Mouse (Mus musculus) liver, adult (tissue): ENCODE results near the gene 1700037H04Rik.

Experiments used
- GATA4 ChIP-seq: IDR thresholded peaks from 2 replicates; pipeline ENCODE4 v1.6.1; 2014; ENCODE audit warnings: mild to moderate bottlenecking, low read length; ENCODE audit not compliant: insufficient replicate concordance

1700037H04Rik gene

GRCm38 (mm10) chr2:131167984-131168383, 8.1 kb upstream of the 1700037H04Rik start:
- no peak for TF ChIP-seq GATA4

DNA sequence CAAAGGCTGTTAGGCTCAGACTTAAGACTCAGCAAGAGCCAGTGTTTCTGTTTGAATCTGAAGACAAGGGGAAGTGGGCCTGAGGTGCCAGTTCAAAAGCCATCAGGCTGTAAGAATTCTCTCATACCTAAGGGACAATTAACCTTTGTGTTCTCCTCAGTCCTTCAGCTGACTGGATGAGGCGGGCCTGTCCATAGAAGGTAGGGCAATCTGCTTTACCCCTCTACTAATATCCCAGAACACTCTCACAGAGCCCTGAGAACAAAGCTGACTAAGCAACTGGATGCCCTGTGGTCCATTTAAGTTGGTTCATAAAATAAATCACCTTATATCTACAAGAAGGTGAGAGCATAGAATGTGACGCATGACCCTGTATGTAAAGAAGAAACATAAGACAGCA, 6.3 kb upstream of the 1700037H04Rik start:
- TF ChIP-seq GATA4, result no peak

DNA sequence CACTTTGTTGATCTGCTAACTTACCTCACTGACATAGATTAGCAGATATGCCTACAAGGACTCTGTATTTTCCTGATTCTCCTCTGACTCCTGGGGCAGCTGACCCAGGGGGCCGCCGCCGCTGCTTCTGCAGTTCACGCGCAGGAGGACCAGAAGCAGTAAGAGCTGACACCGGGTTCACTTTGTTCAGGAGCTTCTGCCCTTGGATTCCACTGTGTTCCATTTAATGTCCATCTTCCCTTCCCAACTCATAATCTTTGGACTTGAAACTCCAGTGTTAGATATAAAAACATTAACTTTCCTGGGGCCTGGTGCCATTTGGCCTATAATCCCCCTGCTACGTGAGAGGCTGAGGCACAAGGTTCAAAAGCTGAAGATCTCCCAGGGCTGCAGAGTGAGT, 4.0 kb upstream of the 1700037H04Rik start:
- TF ChIP-seq GATA4, result peak; percentile 9; the same call in 1 of the 2 replicates

DNA sequence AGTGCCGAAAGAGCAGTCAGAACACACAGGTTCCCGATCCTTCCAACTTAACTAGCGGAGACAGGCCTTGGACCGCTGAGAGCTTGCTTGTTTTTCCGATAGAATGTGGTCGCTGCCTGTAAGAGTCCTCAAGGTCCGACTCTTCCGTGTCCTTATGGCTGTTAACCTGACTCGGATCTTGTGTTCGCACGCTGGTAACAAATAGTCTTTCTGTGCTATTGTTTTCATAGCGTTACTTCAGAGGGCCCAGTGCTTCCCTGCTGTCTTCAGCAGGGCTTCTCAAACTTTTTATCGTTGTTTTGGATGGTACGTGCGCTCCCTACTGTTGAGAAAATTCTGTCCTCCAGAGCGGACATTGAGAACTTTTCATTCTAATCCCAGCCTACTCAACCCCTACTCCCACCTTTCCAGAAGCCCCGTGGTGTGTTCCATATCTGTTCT, 810 bp upstream of the 1700037H04Rik start:
- TF ChIP-seq GATA4, result no peak

DNA sequence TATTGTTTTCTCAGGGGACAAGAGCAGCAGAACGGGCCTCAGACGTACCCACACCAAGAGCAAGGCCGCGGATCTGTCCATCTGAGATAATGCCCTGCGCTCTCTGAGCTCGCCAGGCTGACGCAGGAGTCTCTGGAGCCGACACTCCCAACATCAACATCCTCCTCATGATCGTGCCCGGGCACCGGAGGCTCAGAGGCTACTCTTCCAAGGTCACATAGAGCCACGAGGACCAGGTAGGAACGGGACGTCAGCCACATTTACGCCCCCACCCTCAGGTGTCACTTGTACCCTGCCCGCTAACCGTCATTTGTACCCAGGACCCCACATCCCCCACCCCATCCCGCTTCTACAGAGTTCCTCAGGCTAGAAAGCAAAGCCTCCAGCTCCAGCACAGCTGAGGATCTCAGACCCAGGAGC, 380 bp downstream of the 1700037H04Rik start:
- TF ChIP-seq GATA4, result no peak

DNA sequence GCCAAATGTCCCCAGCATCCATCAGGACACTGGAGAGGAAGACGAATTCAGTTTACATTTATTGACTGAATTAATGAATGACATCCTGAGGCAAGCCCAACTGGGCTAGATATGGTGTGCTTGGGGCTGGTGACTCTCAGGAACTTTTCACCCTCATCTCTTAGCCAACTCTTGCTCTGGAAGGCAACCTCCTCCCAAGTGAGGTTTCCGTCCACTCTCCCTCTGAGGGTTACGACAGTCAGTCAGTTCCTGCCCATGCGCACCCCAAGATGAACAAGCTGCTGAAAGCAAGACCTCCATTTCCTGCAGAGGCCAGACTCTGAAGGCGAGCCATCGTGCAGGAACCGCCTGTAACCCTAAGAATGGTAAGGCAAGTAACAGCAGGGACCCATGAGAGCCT, 2.9 kb downstream of the 1700037H04Rik start:
- TF ChIP-seq GATA4, result no peak

GRCm38 (mm10) chr2:131154036-131154435, 5.8 kb downstream of the 1700037H04Rik start:
- no peak for TF ChIP-seq GATA4

DNA sequence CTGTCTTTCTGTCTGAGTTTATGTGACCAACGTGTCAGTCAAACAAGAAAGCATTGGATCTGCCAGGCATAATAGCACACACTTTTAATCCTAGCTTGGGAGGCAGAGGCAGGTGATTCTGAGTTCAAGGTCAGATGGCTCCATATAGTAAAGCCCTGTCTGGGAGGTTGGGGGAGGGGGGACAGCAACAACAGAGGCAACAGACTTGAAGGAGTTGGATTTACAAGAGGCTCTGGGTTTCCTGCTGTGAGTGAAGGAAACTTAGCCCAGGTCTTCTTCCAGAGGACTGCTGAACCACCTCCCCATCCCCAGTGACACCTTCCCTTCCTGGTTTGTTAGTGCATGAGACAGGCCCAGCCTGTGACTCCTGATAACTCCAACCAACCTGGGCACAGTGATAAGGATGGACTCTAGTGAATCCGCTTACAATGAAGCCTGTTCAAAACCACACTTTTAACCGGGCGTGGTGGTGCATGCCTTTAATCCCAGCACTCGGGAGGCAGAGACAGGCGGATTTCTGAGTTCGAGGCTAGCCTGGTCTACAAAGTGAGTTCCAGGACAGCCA, 7.6 kb downstream of the 1700037H04Rik start:
- TF ChIP-seq GATA4, result no peak

DNA sequence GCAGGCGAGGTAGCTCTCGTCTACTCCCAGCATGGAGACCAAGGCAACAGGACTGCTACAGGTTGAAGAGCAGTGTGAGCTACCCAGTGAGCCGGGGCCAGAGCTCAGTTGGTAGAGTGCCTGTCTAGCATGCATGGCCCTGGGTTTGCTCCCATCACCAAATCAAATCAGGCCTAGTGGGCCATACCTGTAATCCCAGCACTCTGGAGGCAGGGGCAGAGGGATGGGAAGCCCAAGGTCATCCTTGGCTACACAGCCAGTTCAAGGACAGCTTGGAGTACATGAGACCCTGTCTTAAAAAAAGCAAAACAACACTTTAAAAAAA, 10.7 kb downstream of the 1700037H04Rik start:
- no peak for TF ChIP-seq GATA4

- no peak; the same call in 1 of the 2 replicates for TF ChIP-seq GATA4
Measured at GRCm38 (mm10) chr2:131148353-131149253, 11.3 kb downstream of the 1700037H04Rik start.

- TF ChIP-seq GATA4, result no peak
Measured at GRCm38 (mm10) chr2:131147043-131147365, 12.9 kb downstream of the 1700037H04Rik start.

DNA sequence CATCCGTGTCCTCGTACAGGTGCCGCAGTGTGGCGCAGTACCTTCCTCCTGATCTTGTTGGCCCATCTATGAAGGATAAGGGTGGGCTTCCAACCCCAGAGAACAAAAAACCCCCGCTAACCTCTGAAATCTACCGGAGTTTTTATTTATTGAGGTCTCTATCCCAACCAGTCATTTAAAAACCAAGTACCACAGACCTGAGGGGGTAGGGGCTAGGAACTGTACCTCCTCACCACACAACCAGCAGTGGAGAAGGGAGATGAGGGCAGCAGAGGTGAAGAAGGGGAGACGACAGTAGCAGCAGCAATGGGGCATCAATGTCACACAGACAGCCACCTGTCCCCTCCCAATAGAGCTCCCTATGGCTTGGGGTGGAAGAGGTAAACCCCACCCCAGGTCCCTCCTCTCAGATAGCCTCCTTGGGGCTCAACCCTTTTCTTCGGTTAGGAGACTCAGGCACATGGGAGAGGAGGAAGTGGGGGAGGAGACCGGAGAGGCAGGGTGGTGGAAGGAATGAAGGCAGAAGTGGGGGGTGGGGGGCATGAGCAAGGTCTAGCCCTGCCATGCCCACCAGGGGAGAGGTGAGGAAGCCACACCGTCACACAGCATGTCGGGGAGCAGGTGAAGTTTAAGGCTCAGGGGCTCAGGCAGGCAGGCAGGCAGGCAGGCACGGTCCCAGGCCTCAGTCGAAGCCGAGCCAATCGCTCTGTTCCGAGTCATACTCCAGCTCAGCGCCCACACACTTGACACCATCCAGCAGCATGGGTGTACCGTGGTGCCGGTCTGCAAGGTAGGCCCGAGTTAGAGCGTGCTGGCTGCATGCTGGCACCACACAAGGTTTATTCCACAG, 13.5 kb downstream of the 1700037H04Rik start:
- no peak for TF ChIP-seq GATA4

- no peak for TF ChIP-seq GATA4
Measured at GRCm38 (mm10) chr2:131145536-131145935, 14.3 kb downstream of the 1700037H04Rik start.

- TF ChIP-seq GATA4, result no peak
Measured at GRCm38 (mm10) chr2:131145121-131145520, 14.8 kb downstream of the 1700037H04Rik start.

DNA sequence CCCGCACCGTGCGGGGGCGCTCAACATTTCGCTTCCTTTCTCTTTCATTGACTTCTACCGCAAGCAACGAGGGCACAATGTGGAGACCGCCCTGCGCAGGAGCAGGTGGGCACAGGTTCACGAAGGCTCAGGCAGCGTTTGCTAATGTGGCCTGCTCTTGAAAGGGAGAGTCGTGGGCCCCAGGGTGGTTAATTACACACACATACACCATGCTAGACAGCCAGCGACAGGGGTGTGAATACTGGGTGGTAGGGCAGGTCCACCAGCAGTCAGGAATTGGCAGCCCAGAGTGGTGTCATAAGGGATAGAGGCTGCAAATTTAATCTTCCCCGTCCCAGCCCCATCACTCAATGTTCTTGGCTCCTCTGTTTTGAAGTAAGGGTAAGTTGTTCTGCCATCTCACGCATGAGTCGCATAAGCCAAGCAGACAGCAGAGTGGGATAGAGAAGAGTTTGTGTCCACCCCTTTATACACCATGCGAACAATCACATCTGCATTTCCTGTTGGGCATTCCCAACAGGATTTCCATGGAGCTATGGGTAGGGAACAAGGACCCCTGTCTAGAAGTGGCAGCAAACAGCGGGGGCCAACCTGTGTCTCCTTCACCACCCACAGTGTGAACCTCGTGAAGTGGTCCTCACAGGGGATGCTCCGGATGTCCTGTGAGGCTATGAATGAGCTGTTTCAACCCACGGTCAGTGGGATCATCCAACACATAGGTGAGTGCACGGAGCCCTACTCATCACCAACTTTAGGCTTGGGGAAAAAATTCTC, 16.7 kb downstream of the 1700037H04Rik start:
- no peak for TF ChIP-seq GATA4

- no peak for TF ChIP-seq GATA4
Measured at GRCm38 (mm10) chr2:131142592-131142991, 17.3 kb downstream of the 1700037H04Rik start.
